Mouse (Mus musculus): ENCODE measurements around the gene Tmc8. TPM values are rescaled to one million over a fixed set of nuclear protein-coding genes. Genes with fewer than 3 reads are reported as not detected.

Gene Tmc8
- total RNA-seq, 1 experiment = 3.9 TPM

DNA sequence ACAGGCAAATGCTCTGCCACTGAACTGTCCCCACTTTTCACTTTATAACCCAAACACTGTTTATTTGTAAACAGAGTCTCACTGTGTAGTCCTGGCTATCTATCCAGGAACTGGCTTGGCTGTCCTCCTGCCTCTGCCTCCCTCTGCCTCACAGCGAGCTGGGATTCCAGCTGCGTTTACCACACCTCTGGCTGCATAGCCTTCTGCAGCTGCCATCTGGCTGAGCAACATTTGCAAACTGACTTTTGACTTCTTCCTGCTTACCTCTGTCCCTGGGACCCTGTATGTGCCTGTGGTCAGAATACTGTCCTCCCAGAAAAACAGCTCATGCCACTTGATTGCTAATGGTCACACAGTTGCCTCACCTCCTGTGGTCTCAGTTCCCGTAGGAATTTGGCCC lies 45.5 kb downstream of the Tmc8 start:
- Histone ChIP-seq H3K9me3 (ENCODE audit: control insufficient read depth, insufficient read depth, low read depth, low read length) (no peaks in the 10 kb centered on the region), H3K9ac (ENCODE audit: insufficient read depth, low read depth, low read length, poor library complexity, severe bottlenecking) (no peak overlapping the region), H3K27ac (ENCODE audit: insufficient read depth, low read depth, low read length, poor library complexity, severe bottlenecking) (no peak overlapping the region), H3K36me3 (ENCODE audit: control insufficient read depth, insufficient read depth, low read length, poor library complexity, severe bottlenecking) (peaks cover 10% of the 10 kb centered on the region), H3K4me3 (ENCODE audit: insufficient read depth in 1 of 2, low read depth in 1 of 2, low read length in 2 of 2, poor library complexity in 1 of 2, severe bottlenecking in 1 of 2) (no peak overlapping the region), H3K4me1 (ENCODE audit: control insufficient read depth in 2 of 2, insufficient read depth in 2 of 2, low read length in 2 of 2, poor library complexity in 1 of 2) (peaks cover 7 to 24% of the 10 kb centered on the region in 2 experiments)
- in situ Hi-C loops (cut with MboI; ENCODE audit: low sequenced_read_pairs in 2 of 2, unreplicated experiment in 2 of 2) = no loop called here
- TF ChIP-seq MAFK (IDR thresholded peaks at IDR 0.05; ENCODE audit: insufficient read depth, low read depth, low read length) (no peak), HCFC1 (IDR thresholded peaks at IDR 0.05; ENCODE audit: borderline replicate concordance, insufficient read depth, low read length) (no peak), ZNF384 (IDR thresholded peaks at IDR 0.05; ENCODE audit: low read depth, low read length) (no peak), CHD2 (IDR thresholded peaks at IDR 0.05; ENCODE audit: low read depth, low read length) (no peak), ZC3H11A (IDR thresholded peaks at IDR 0.05; ENCODE audit: borderline replicate concordance, low read depth, low read length) (no peak)
- no peak for DNase-seq (ENCODE audit: low read depth, low spot score)

DNA sequence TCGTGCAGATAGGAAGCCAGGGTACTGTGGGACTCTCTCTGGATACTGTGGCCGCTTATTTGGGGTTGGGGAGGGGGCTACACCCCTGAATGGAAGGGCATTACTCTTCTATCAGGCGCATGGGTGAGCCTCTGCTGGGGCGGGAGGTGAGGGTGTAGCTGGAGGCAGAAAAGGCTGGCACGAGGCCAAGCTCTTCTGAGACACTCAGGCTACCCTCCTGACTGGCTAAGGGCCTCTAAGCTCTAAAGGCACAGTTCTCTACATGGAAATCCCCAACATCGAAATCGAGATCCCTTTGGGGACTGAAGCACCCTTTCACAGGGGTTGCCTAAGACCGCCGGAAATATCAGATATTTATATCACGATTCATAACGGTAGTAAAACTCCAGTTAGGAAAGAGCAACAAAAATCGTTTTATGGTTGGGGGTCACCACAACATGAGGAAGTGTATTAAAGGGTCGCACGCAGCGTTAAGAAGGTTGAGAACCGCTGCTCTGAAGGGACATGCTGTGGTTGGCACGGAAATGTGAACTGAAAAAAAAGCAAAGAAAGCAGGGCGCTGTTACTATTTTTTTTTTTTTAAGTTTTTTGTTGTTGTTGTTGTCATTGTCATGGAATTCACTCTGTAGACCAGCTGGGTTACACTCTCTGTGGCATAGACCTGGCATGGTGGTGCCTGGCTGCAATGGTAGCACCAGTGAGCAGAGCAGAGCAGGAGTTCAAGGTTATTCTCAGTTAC lies 46.4 kb downstream of the Tmc8 start:
- Histone ChIP-seq H3K27ac (ENCODE audit: insufficient read depth, low read depth, low read length, poor library complexity, severe bottlenecking) (no peak overlapping the region), H3K36me3 (ENCODE audit: control insufficient read depth, insufficient read depth, low read length, poor library complexity, severe bottlenecking) (peaks cover 3% of the 10 kb centered on the region), H3K9ac (ENCODE audit: insufficient read depth, low read depth, low read length, poor library complexity, severe bottlenecking) (peak overlapping the region; percentile 7; the same call in 1 of the 2 replicates), H3K4me1 (ENCODE audit: control insufficient read depth in 2 of 2, insufficient read depth in 2 of 2, low read length in 2 of 2, poor library complexity in 1 of 2) (peaks cover 7 to 22% of the 10 kb centered on the region in 2 experiments), H3K9me3 (ENCODE audit: control insufficient read depth, insufficient read depth, low read depth, low read length) (no peaks in the 10 kb centered on the region), H3K4me3 (ENCODE audit: insufficient read depth in 1 of 2, low read depth in 1 of 2, low read length in 2 of 2, poor library complexity in 1 of 2, severe bottlenecking in 1 of 2) (no peak overlapping the region)
- in situ Hi-C loops (cut with MboI; ENCODE audit: low sequenced_read_pairs in 2 of 2, unreplicated experiment in 2 of 2) = no loop called here
- no peak for TF ChIP-seq ZNF384 (IDR thresholded peaks at IDR 0.05; ENCODE audit: low read depth, low read length)
- TF ChIP-seq HCFC1 (IDR thresholded peaks at IDR 0.05; ENCODE audit: borderline replicate concordance, insufficient read depth, low read length) = no peak
- no peak for TF ChIP-seq MAFK (IDR thresholded peaks at IDR 0.05; ENCODE audit: insufficient read depth, low read depth, low read length)
- no peak for TF ChIP-seq ZC3H11A (IDR thresholded peaks at IDR 0.05; ENCODE audit: borderline replicate concordance, low read depth, low read length)
- no peak for TF ChIP-seq CHD2 (IDR thresholded peaks at IDR 0.05; ENCODE audit: low read depth, low read length)
- no peak for DNase-seq (ENCODE audit: low read depth, low spot score)

DNA sequence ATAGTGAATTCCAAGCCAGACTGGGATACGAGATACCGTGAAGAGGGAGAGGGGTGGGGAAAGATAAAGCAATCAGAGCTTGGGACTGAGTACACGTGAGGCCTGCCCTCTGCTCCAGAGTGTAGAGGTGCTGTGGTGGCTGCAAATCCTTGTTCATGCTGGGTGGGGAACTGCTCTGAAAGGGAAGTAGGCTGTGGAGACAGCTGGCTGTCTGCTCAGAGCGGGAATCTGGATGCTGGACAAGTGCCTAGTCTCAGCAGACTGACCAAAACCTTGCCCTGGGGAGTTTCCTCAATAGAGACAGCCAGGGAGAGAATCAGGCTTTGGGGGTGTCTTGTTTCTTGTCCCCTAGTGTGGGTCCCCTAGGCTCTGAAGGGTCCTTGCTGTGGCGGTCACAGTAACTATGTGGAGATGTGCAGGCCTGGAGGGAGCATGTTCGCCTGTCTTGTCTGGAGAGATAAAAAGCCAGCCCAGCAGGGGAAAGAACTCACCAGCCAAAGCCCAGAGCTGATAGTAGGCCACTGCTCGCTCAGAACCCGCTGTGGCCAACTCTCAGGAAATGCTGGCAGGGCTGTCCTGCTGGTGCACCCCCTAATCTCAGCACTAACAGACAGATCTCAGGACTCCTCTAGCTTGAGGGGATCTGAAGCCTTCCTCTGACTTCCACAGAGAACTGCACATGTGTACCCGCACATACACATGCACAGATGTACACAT lies 47.2 kb downstream of the Tmc8 start:
- TF ChIP-seq CHD2 (IDR thresholded peaks at IDR 0.05; ENCODE audit: low read depth, low read length) (no peak), MAFK (IDR thresholded peaks at IDR 0.05; ENCODE audit: insufficient read depth, low read depth, low read length) (no peak), ZC3H11A (IDR thresholded peaks at IDR 0.05; ENCODE audit: borderline replicate concordance, low read depth, low read length) (no peak), HCFC1 (IDR thresholded peaks at IDR 0.05; ENCODE audit: borderline replicate concordance, insufficient read depth, low read length) (no peak), ZNF384 (IDR thresholded peaks at IDR 0.05; ENCODE audit: low read depth, low read length) (no peak)
- Histone ChIP-seq H3K9me3 (ENCODE audit: control insufficient read depth, insufficient read depth, low read depth, low read length) (no peaks in the 10 kb centered on the region), H3K4me3 (ENCODE audit: insufficient read depth in 1 of 2, low read depth in 1 of 2, low read length in 2 of 2, poor library complexity in 1 of 2, severe bottlenecking in 1 of 2) (no peak overlapping the region), H3K36me3 (ENCODE audit: control insufficient read depth, insufficient read depth, low read length, poor library complexity, severe bottlenecking) (no peaks in the 10 kb centered on the region), H3K4me1 (ENCODE audit: control insufficient read depth in 2 of 2, insufficient read depth in 2 of 2, low read length in 2 of 2, poor library complexity in 1 of 2) (peaks cover 7 to 16% of the 10 kb centered on the region in 2 experiments), H3K27ac (ENCODE audit: insufficient read depth, low read depth, low read length, poor library complexity, severe bottlenecking) (no peak overlapping the region), H3K9ac (ENCODE audit: insufficient read depth, low read depth, low read length, poor library complexity, severe bottlenecking) (peak overlapping the region; percentile 14; the same call in 1 of the 2 replicates)
- no peak for DNase-seq (ENCODE audit: low read depth, low spot score)
- in situ Hi-C loops (cut with MboI; ENCODE audit: low sequenced_read_pairs in 2 of 2, unreplicated experiment in 2 of 2) = no loop called here

DNA sequence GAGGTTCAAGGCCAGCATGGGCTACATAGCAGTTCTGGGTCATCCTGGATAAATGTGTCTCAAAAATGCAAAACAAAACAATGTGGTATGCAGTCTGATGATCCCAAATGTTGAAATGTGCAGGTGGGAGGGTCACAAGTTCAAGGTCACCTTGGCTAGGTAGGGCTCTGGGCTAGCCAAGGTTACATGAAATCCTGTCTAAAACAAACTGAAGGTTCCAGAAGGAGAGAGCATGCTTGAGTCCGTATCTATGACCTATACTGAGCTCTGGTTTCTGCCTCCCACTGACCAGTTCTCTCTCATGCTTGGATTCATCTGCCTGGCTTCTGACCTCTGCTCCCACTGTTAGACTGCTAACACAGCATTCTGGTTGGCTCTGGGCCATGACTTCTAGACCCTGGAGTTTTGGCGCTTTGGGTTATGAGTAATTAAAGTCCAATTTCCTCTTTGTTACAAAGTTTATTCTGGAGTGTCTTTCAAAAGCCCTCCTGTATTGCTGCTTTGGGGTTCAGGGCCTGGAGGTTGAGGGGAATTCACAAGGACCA lies 47.9 kb downstream of the Tmc8 start:
- Histone ChIP-seq H3K4me1 (ENCODE audit: control insufficient read depth in 2 of 2, insufficient read depth in 2 of 2, low read length in 2 of 2, poor library complexity in 1 of 2) (peaks cover 7 to 13% of the 10 kb centered on the region in 2 experiments), H3K27ac (ENCODE audit: insufficient read depth, low read depth, low read length, poor library complexity, severe bottlenecking) (no peak overlapping the region), H3K9me3 (ENCODE audit: control insufficient read depth, insufficient read depth, low read depth, low read length) (no peaks in the 10 kb centered on the region), H3K4me3 (ENCODE audit: insufficient read depth in 1 of 2, low read depth in 1 of 2, low read length in 2 of 2, poor library complexity in 1 of 2, severe bottlenecking in 1 of 2) (no peak overlapping the region), H3K36me3 (ENCODE audit: control insufficient read depth, insufficient read depth, low read length, poor library complexity, severe bottlenecking) (no peaks in the 10 kb centered on the region), H3K9ac (ENCODE audit: insufficient read depth, low read depth, low read length, poor library complexity, severe bottlenecking) (no peak overlapping the region)
- TF ChIP-seq MAFK (IDR thresholded peaks at IDR 0.05; ENCODE audit: insufficient read depth, low read depth, low read length) (no peak), CHD2 (IDR thresholded peaks at IDR 0.05; ENCODE audit: low read depth, low read length) (no peak), ZNF384 (IDR thresholded peaks at IDR 0.05; ENCODE audit: low read depth, low read length) (no peak), ZC3H11A (IDR thresholded peaks at IDR 0.05; ENCODE audit: borderline replicate concordance, low read depth, low read length) (no peak), HCFC1 (IDR thresholded peaks at IDR 0.05; ENCODE audit: borderline replicate concordance, insufficient read depth, low read length) (no peak)
- in situ Hi-C loops (cut with MboI; ENCODE audit: low sequenced_read_pairs in 2 of 2, unreplicated experiment in 2 of 2) = no loop called here
- DNase-seq (ENCODE audit: low read depth, low spot score) = no peak
